24 mouse cellular contexts compared by ENCODE assay signal in the genomic region with DNA sequence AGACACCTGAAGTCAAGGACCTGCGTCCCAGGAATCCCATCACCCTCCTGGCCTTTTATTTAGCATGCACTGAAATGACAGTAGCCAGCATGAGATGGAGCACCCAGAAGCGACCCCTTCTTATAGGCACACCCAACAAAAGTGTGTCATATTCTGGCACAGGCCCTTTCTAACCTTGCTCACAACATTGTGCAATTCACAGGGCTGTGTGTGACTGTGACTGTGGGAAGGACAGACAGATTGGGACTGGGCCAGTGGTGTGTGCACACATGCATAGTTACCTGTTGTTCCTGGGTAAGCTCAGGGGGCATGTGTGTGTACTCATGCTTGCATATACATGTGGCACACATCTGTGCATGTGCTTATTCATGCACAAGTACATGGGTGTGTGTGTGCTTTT. TPM values are rescaled to one million over a fixed set of nuclear protein-coding genes. Genes with fewer than 3 reads are reported as not detected.
"Had no signal": no experiment of that assay in that cellular context is flagged by ENCODE, and none has a peak within 500 bp of the region (broad histone marks: within the 10 kb centered on the region; RNA-seq: fewer than 3 reads in every experiment).

No protein-coding gene starts in this region.

- H3K27ac ChIP-seq: left cerebral cortex, adult 2 months; limb, embryonic 12.5 days; limb, embryonic 15.5 days; liver, embryonic 14.5 days; macrophage; midbrain, embryonic 13.5 days; neural tube, embryonic 13.5 days had no signal

- H3K27me3 ChIP-seq: limb, embryonic 12.5 days; limb, embryonic 15.5 days had no signal

- ATAC-seq: liver, postnatal 0 days; lung, postnatal 0 days; midbrain, embryonic 13.5 days; midbrain, embryonic 16.5 days had no signal

- H3K9ac ChIP-seq: limb, embryonic 12.5 days; limb, embryonic 15.5 days; liver, embryonic 14.5 days; liver, postnatal 0 days; lung, embryonic 14.5 days; midbrain, embryonic 13.5 days had no signal

- H3K9me3 ChIP-seq: limb, embryonic 12.5 days; limb, embryonic 15.5 days; midbrain, embryonic 13.5 days; neural tube, embryonic 13.5 days had no signal

- H3K4me2 ChIP-seq: limb, embryonic 12.5 days; limb, embryonic 15.5 days; liver, embryonic 11.5 days; lung, embryonic 14.5 days; midbrain, embryonic 13.5 days; neural tube, embryonic 13.5 days had no signal

- H3K4me1 ChIP-seq: limb, embryonic 15.5 days had no signal

- H3K36me3 ChIP-seq: limb, embryonic 12.5 days; limb, embryonic 15.5 days; midbrain, embryonic 13.5 days; neural tube, embryonic 13.5 days had no signal

- DNase-seq: kidney, adult 2 months; kidney, postnatal 25 days; layer of hippocampus, postnatal 36 days; left cerebral cortex, postnatal 4 days; liver, postnatal 0 days; lung, embryonic 14.5 days; right cerebral cortex, postnatal 25 days; spleen, adult 18-20 months; thymus, adult 18-20 months; thymus, postnatal 36 days had no signal

- H3K4me3 ChIP-seq: left cerebral cortex, adult 2 months; limb, embryonic 12.5 days; limb, embryonic 15.5 days; midbrain, embryonic 13.5 days; myocyte; neural tube, embryonic 13.5 days had no signal

RNA-seq across cellular contexts. Expression of a gene that starts 54.6 kb away (rescaled TPM):
- total RNA-seq: megakaryocyte, adult 5-6 weeks; monocyte, adult 5-6 weeks; neutrophil, adult 5-6 weeks had no signal
- polyA plus RNA-seq: liver, postnatal 0 days; macrophage had no signal
